Mouse (Mus musculus) C2C12 (cell line): Measurements from ENCODE around the gene Cdhr5.

Experiments
- CEBPB ChIP-seq: IDR thresholded peaks from one replicate; pipeline ENCODE4 v1.6.1; 2011; ENCODE audit warnings: low read depth, mild to moderate bottlenecking, control low read depth, moderate library complexity
- CTCF ChIP-seq: IDR thresholded peaks from one replicate; pipeline ENCODE4 v1.5.1; 2011; ENCODE audit not compliant: control insufficient read depth, insufficient read depth, insufficient read length
- MAX ChIP-seq: IDR thresholded peaks from one replicate; pipeline ENCODE4 v1.6.1; 2011; ENCODE audit warnings: mild to moderate bottlenecking, control low read depth
- MYOD1 ChIP-seq: IDR thresholded peaks from one replicate; pipeline ENCODE4 v1.6.1; 2011; ENCODE audit warnings: low read depth; ENCODE audit not compliant: control insufficient read depth, insufficient read length
- MYOG ChIP-seq: IDR thresholded peaks from one replicate; pipeline ENCODE4 v1.6.1; 2011; ENCODE audit not compliant: control insufficient read depth, insufficient read length; ENCODE audit errors: extremely low read depth

DNA sequence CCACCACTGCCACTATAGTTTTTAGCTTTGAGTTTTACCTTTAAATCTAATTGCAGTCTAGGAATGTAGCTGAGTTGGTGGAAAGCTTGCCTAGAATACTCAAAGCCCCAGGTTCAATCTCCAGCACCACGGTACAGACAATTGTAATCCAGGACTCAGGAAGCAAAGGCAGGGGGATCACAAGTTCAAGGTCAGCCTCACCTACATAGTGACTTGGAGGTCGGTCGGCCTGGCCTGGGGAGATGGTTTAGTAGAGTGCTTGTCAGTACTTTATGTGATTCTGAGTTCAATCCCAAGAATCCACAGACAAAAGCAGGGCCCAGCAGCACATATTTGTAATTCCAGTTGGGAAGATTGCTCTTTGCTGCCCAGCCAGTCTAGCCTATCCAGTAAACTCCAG, 11.5 kb upstream of the Cdhr5 start:
- no peak for TF ChIP-seq CTCF
- no peak for TF ChIP-seq CEBPB
- no peak for TF ChIP-seq MYOG
- no peak for TF ChIP-seq MAX
- no peak for TF ChIP-seq MYOD1
